Mouse (Mus musculus) midbrain, embryonic 12.5 days (tissue): ENCODE results near the gene Brd3. TPM values are rescaled to one million over a fixed set of nuclear protein-coding genes. Genes with fewer than 3 reads are reported as not detected.
"Not testable (repeated sequence)": the region's sequence is repeated elsewhere in the genome, so short reads cannot be mapped to it uniquely, and the experiment has no call there.

Experiments used
- ATAC-seq: fragments of 200-750 bp; cut with Nextera tagmentation; 2 replicates; pipeline ENCODE4 v1.8.0; 2017; ENCODE audit warnings: low read depth, moderate TSS enrichment, moderate library complexity; ENCODE audit not compliant: low FRiP score
- H3K27ac ChIP-seq: fragments of 300-500 bp; sonication (generic); replicated peaks from 2 replicates; pipeline ENCODE4 v1.5.1; 2016; ENCODE audit warnings: mild to moderate bottlenecking
- H3K27me3 ChIP-seq: fragments of 300-500 bp; sonication (generic); 2 replicates; pipeline ENCODE4 v1.6.1; 2016; ENCODE audit warnings: mild to moderate bottlenecking
- H3K36me3 ChIP-seq: fragments of 300-500 bp; sonication (generic); 2 replicates; pipeline ENCODE4 v1.6.1; 2016
- H3K4me1 ChIP-seq: fragments of 300-500 bp; sonication (generic); 2 replicates; pipeline ENCODE4 v1.6.1; 2016
- H3K4me2 ChIP-seq: fragments of 300-500 bp; sonication (generic); replicated peaks from 2 replicates; pipeline ENCODE4 v1.6.1; 2016; ENCODE audit warnings: mild to moderate bottlenecking, moderate library complexity
- H3K4me3 ChIP-seq: fragments of 300-500 bp; sonication (generic); 2 replicates; pipeline ENCODE4 v1.5.1; 2016; ENCODE audit warnings: mild to moderate bottlenecking
- H3K9ac ChIP-seq: fragments of 300-500 bp; sonication (generic); replicated peaks from 2 replicates; pipeline ENCODE4 v1.6.1; 2016; ENCODE audit warnings: mild to moderate bottlenecking, moderate library complexity
- H3K9me3 ChIP-seq: fragments of 300-500 bp; sonication (generic); 2 replicates; pipeline ENCODE4 v1.6.1; 2016; ENCODE audit warnings: mild to moderate bottlenecking
- WGBS: fragments of 180-500 bp; shearing (Covaris S2); methylation state at CpG from one replicate; pipeline ENCODE4 v1.1.7; 2016; 5-methylcytosine and 5-hydroxymethylcytosine counted together
- polyA plus RNA-seq: library from polyadenylated mRNA; unstranded; fragments of >200 nt; fragmentation: Nextera tagmentation; extraction: Ambion mirVana; gene quantifications from 2 replicates; pipeline ENCODE4 v1.2.1, GENCODE M21; 2016

Brd3 gene
- polyA plus RNA-seq: 127 and 145 TPM in 2 replicates

GRCm38 (mm10) chr2:27507562-27507961, at the start of gene Brd3:
Gene Brd3, minus strand, starts transcription at chr2:27507662.
- 69% methylated on average over 4 of the region's 4 CpGs for WGBS
- Histone ChIP-seq H3K27me3 (no peaks in the 10 kb centered on the region), H3K9me3 (peaks cover 5% of the 10 kb centered on the region; the same call in 1 of the 2 replicates), H3K9ac (no peak within 1 kb of the TSS), H3K4me1 (no peaks in the 10 kb centered on the region), H3K27ac (no peak within 1 kb of the TSS), H3K4me3 (no peak within 1 kb of the TSS), H3K4me2 (no peak within 1 kb of the TSS), H3K36me3 (no peaks in the 10 kb centered on the region)
- no peak for ATAC-seq

GRCm38 (mm10) chr2:27556921-27557320, 49.5 kb upstream of the Brd3 start:
- no peaks in the 10 kb centered on the region for H3K4me1 ChIP-seq

GRCm38 (mm10) chr2:27554308-27554707, 46.8 kb upstream of the Brd3 start:
- H3K4me3 ChIP-seq: no peak overlapping the region
- no peaks in the 10 kb centered on the region for H3K36me3 ChIP-seq
- no peak overlapping the region for H3K4me2 ChIP-seq
- H3K27me3 ChIP-seq: no peaks in the 10 kb centered on the region
- WGBS: 78% methylated on average over 9 of the region's 9 CpGs
- H3K4me1 ChIP-seq: no peaks in the 10 kb centered on the region
- H3K27ac ChIP-seq: no peak overlapping the region
- no peaks in the 10 kb centered on the region for H3K9me3 ChIP-seq
- H3K9ac ChIP-seq: no peak overlapping the region
- no peak for ATAC-seq

More at GRCm38 (mm10) chr2:27556921-27557320, 49.5 kb upstream of the Brd3 start:
- ATAC-seq: no peak
- no peak overlapping the region for H3K9ac ChIP-seq
- H3K36me3 ChIP-seq: no peaks in the 10 kb centered on the region
- H3K27me3 ChIP-seq: no peaks in the 10 kb centered on the region
- H3K9me3 ChIP-seq: no peaks in the 10 kb centered on the region
- no peak overlapping the region for H3K4me2 ChIP-seq
- no peak overlapping the region for H3K27ac ChIP-seq
- WGBS: 86% methylated on average over 6 of the region's 6 CpGs
- H3K4me3 ChIP-seq: no peak overlapping the region

- Histone ChIP-seq H3K27me3 (no peaks in the 10 kb centered on the region), H3K36me3 (no peaks in the 10 kb centered on the region), H3K4me3 (no peak overlapping the region), H3K4me2 (no peak overlapping the region), H3K9ac (no peak overlapping the region), H3K4me1 (no peaks in the 10 kb centered on the region), H3K27ac (no peak overlapping the region), H3K9me3 (no peaks in the 10 kb centered on the region)
- no peak for ATAC-seq
- WGBS: 26% methylated on average over 7 of the region's 7 CpGs
Measured at GRCm38 (mm10) chr2:27552620-27553287, 45.3 kb upstream of the Brd3 start.

GRCm38 (mm10) chr2:27548664-27549369, 41.4 kb upstream of the Brd3 start:
- Histone ChIP-seq H3K27ac (no peak overlapping the region), H3K4me3 (no peak overlapping the region), H3K9me3 (0 out of 2 replicates have a peak, but pooled peaks cover 5% of the 10 kb centered on the region), H3K36me3 (no peaks in the 10 kb centered on the region; the same call in 1 of the 2 replicates), H3K9ac (no peak overlapping the region), H3K4me2 (no peak overlapping the region), H3K4me1 (no peaks in the 10 kb centered on the region), H3K27me3 (no peaks in the 10 kb centered on the region)
- WGBS: 88% methylated on average over 1 of the region's 1 CpGs
- ATAC-seq: no peak

GRCm38 (mm10) chr2:27547986-27548385, 40.5 kb upstream of the Brd3 start:
- Histone ChIP-seq H3K4me1 (no peaks in the 10 kb centered on the region), H3K4me3 (no peak overlapping the region), H3K27ac (no peak overlapping the region), H3K4me2 (no peak overlapping the region), H3K9ac (no peak overlapping the region), H3K9me3 (0 out of 2 replicates have a peak, but pooled peaks cover 5% of the 10 kb centered on the region), H3K36me3 (no peaks in the 10 kb centered on the region; the same call in 1 of the 2 replicates), H3K27me3 (no peaks in the 10 kb centered on the region)
- WGBS: 96% methylated on average over 2 of the region's 2 CpGs
- ATAC-seq: no peak

- no peak overlapping the region for H3K4me3 ChIP-seq
- WGBS: 77% methylated on average over 1 of the region's 1 CpGs
- no peaks in the 10 kb centered on the region; the same call in 1 of the 2 replicates for H3K36me3 ChIP-seq
- H3K27me3 ChIP-seq: no peaks in the 10 kb centered on the region
- no peak overlapping the region for H3K9ac ChIP-seq
- H3K9me3 ChIP-seq: 0 out of 2 replicates have a peak, but pooled peaks cover 5% of the 10 kb centered on the region
- no peak overlapping the region for H3K4me2 ChIP-seq
- no peaks in the 10 kb centered on the region for H3K4me1 ChIP-seq
- ATAC-seq: no peak
- no peak overlapping the region for H3K27ac ChIP-seq
Measured at GRCm38 (mm10) chr2:27547326-27547725, 39.9 kb upstream of the Brd3 start.

GRCm38 (mm10) chr2:27546041-27546440, 38.6 kb upstream of the Brd3 start:
- H3K9ac ChIP-seq, H3K4me3 ChIP-seq, H3K9me3 ChIP-seq, H3K36me3 ChIP-seq, ATAC-seq, H3K27me3 ChIP-seq, H3K27ac ChIP-seq, H3K4me1 ChIP-seq, H3K4me2 ChIP-seq: not testable (repeated sequence)
- 89% methylated on average over 8 of the region's 8 CpGs for WGBS

GRCm38 (mm10) chr2:27545517-27545916, 38.1 kb upstream of the Brd3 start:
- H3K27ac ChIP-seq, H3K4me2 ChIP-seq, H3K27me3 ChIP-seq, H3K9ac ChIP-seq, H3K4me3 ChIP-seq, H3K36me3 ChIP-seq, H3K9me3 ChIP-seq, ATAC-seq: not testable (repeated sequence)
- peaks cover 13% of the 10 kb centered on the region for H3K4me1 ChIP-seq
- 77% methylated on average over 3 of the region's 3 CpGs for WGBS

- no peak for ATAC-seq
- H3K9me3 ChIP-seq: 0 out of 2 replicates have a peak, but pooled peaks cover 5% of the 10 kb centered on the region
- H3K36me3 ChIP-seq: no peaks in the 10 kb centered on the region; the same call in 1 of the 2 replicates
- 87% methylated on average over 6 of the region's 6 CpGs for WGBS
- H3K4me2 ChIP-seq: no peak overlapping the region
- H3K4me3 ChIP-seq: no peak overlapping the region
- no peaks in the 10 kb centered on the region for H3K27me3 ChIP-seq
- H3K4me1 ChIP-seq: peaks cover 15% of the 10 kb centered on the region
- no peak overlapping the region for H3K9ac ChIP-seq
- no peak overlapping the region for H3K27ac ChIP-seq
Measured at GRCm38 (mm10) chr2:27544613-27545012, 37.2 kb upstream of the Brd3 start.

- Histone ChIP-seq H3K4me2 (peak overlapping the region; percentile 66), H3K4me1 (peaks cover 20% of the 10 kb centered on the region), H3K9me3 (0 out of 2 replicates have a peak, but pooled peaks cover 2% of the 10 kb centered on the region), H3K9ac (peak overlapping the region; percentile 66; the same call in 1 of the 2 replicates), H3K27me3 (no peaks in the 10 kb centered on the region), H3K4me3 (peak overlapping the region; percentile 44; the same call in 1 of the 2 replicates), H3K27ac (0 out of 2 replicates have a peak overlapping the region, but pooled peaks have one; percentile 85), H3K36me3 (peaks cover 4% of the 10 kb centered on the region; the same call in 1 of the 2 replicates)
- no peak for ATAC-seq
- 91% methylated on average over 3 of the region's 3 CpGs for WGBS
Measured at GRCm38 (mm10) chr2:27541225-27541624, 33.8 kb upstream of the Brd3 start.

GRCm38 (mm10) chr2:27540515-27540836, 33.0 kb upstream of the Brd3 start:
- H3K9me3 ChIP-seq: no peaks in the 10 kb centered on the region
- peak overlapping the region; percentile 44 for H3K4me3 ChIP-seq
- ATAC-seq: no peak; the same call in 1 of the 2 replicates
- WGBS: 32% methylated on average over 10 of the region's 10 CpGs
- H3K4me2 ChIP-seq: peak overlapping the region; percentile 66
- peak overlapping the region; percentile 66 for H3K9ac ChIP-seq
- no peaks in the 10 kb centered on the region for H3K27me3 ChIP-seq
- peaks cover 12% of the 10 kb centered on the region for H3K36me3 ChIP-seq
- peak overlapping the region; percentile 85 for H3K27ac ChIP-seq
- peaks cover 20% of the 10 kb centered on the region for H3K4me1 ChIP-seq
